Mouse (Mus musculus): ENCODE data around the gene Iqgap2. TPM values are rescaled to one million over a fixed set of nuclear protein-coding genes. Genes with fewer than 3 reads are reported as not detected.

The Iqgap2 gene
- polyA plus RNA-seq, 1 experiment = 12.5 TPM

- Histone ChIP-seq H3K4me1 (ENCODE audit: control insufficient read depth, insufficient read depth, low read length) (peaks cover 4% of the 10 kb centered on the region; the same call in 1 of the 2 replicates), H3K27ac (ENCODE audit: insufficient read depth, low read depth, low read length) (peak overlapping the region; percentile 89), H3K36me3 (ENCODE audit: control insufficient read depth, insufficient read depth, low read length) (no peaks in the 10 kb centered on the region), H3K27me3 (replicated peaks; ENCODE audit: control insufficient read depth, insufficient read depth, low read length) (no peaks in the 10 kb centered on the region), H3K4me3 (ENCODE audit: insufficient read depth, low read depth, low read length) (no peak overlapping the region)
- TF ChIP-seq POLR2A (IDR thresholded peaks at IDR 0.05; ENCODE audit: low read depth, low read length) = no peak
- no peak for TF ChIP-seq CTCF (conservative IDR thresholded peaks at IDR 0.05; ENCODE audit: insufficient read depth, insufficient read length, low read depth, low read length)
- WGBS = 48% methylated on average over 4 of the region's 4 CpGs
- no peak for DNase-seq
Measured at GRCm38 (mm10) chr13:95647248-95647647, 244.5 kb downstream of the Iqgap2 start.

- 41% methylated on average over 9 of the region's 9 CpGs for WGBS
- H3K4me3 ChIP-seq (ENCODE audit: insufficient read depth, low read depth, low read length) = no peak overlapping the region
- TF ChIP-seq POLR2A (IDR thresholded peaks at IDR 0.05; ENCODE audit: low read depth, low read length) (no peak), CTCF (conservative IDR thresholded peaks at IDR 0.05; ENCODE audit: insufficient read depth, insufficient read length, low read depth, low read length) (no peak)
- DNase-seq = peak; percentile 83
- no peaks in the 10 kb centered on the region for H3K36me3 ChIP-seq (ENCODE audit: control insufficient read depth, insufficient read depth, low read length)
- H3K27me3 ChIP-seq (replicated peaks; ENCODE audit: control insufficient read depth, insufficient read depth, low read length) = no peaks in the 10 kb centered on the region
- H3K27ac ChIP-seq (ENCODE audit: insufficient read depth, low read depth, low read length) = peak overlapping the region; percentile 63; the same call in 1 of the 2 replicates
- peaks cover 4% of the 10 kb centered on the region; the same call in 1 of the 2 replicates for H3K4me1 ChIP-seq (ENCODE audit: control insufficient read depth, insufficient read depth, low read length)
Measured at GRCm38 (mm10) chr13:95646687-95647111, 245.0 kb downstream of the Iqgap2 start.

GRCm38 (mm10) chr13:95643740-95644139 lies 248.0 kb downstream of the Iqgap2 start:
- Histone ChIP-seq H3K27ac (ENCODE audit: insufficient read depth, low read depth, low read length) (no peak overlapping the region), H3K4me1 (ENCODE audit: control insufficient read depth, insufficient read depth, low read length) (peaks cover 4% of the 10 kb centered on the region; the same call in 1 of the 2 replicates), H3K4me3 (ENCODE audit: insufficient read depth, low read depth, low read length) (no peak overlapping the region), H3K36me3 (ENCODE audit: control insufficient read depth, insufficient read depth, low read length) (no peaks in the 10 kb centered on the region), H3K27me3 (replicated peaks; ENCODE audit: control insufficient read depth, insufficient read depth, low read length) (no peaks in the 10 kb centered on the region)
- 69% methylated on average over 7 of the region's 7 CpGs for WGBS
- no peak for DNase-seq
- no peak for TF ChIP-seq POLR2A (IDR thresholded peaks at IDR 0.05; ENCODE audit: low read depth, low read length)
- no peak for TF ChIP-seq CTCF (conservative IDR thresholded peaks at IDR 0.05; ENCODE audit: insufficient read depth, insufficient read length, low read depth, low read length)

DNA sequence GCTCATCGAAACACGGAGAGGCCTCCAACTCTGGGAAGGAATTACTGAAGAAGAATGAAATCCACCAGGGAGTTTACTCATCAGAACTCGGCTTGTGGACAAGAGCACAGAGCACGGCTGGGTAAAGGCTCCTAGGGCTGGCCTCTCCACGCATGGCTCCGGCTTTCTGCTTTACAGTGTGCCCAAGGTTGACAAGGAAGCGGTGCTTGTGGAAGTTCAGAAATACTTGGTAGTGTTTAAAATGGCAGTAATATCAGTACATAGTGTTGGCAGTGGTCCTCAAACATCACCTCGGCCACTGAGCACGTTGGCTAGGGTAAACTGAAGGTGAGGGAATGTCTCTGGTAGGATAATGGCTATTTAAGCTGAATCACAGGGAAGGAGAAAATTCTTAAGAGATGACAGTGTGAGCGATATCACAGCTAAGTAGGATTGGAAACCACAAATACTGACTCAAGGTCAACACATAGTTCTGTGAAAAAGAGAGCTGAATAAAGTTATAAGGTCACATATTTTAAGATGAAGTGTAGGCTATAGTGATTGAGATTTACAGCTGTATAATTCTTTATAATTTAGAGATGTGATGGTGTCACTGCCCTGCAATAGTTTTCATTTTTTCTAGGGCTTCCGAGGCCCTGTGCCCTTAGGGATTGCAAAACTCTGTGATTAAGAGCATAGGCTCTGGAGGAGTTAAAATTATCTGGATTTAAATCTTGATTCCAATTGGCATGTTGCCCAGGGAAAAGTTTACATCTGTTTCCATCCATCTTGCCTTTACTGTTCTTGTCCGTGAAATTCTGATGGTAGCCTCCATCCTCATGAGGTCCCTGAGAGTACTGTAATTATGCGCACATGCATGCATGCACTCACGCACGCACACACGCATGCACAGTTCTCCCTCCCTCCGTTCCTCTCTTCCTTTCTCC lies 250.4 kb downstream of the Iqgap2 start:
- DNase-seq = no peak
- Histone ChIP-seq H3K4me1 (ENCODE audit: control insufficient read depth, insufficient read depth, low read length) (no peaks in the 10 kb centered on the region), H3K36me3 (ENCODE audit: control insufficient read depth, insufficient read depth, low read length) (no peaks in the 10 kb centered on the region), H3K27ac (ENCODE audit: insufficient read depth, low read depth, low read length) (no peak overlapping the region), H3K4me3 (ENCODE audit: insufficient read depth, low read depth, low read length) (no peak overlapping the region), H3K27me3 (replicated peaks; ENCODE audit: control insufficient read depth, insufficient read depth, low read length) (no peaks in the 10 kb centered on the region)
- TF ChIP-seq POLR2A (IDR thresholded peaks at IDR 0.05; ENCODE audit: low read depth, low read length) (no peak), CTCF (conservative IDR thresholded peaks at IDR 0.05; ENCODE audit: insufficient read depth, insufficient read length, low read depth, low read length) (no peak)
- 86% methylated on average over 17 of the region's 17 CpGs for WGBS

- 91% methylated on average over 1 of the region's 1 CpGs for WGBS
- no peak for DNase-seq
- no peak overlapping the region for H3K27ac ChIP-seq (ENCODE audit: insufficient read depth, low read depth, low read length)
Measured at GRCm38 (mm10) chr13:95640408-95640807, 251.3 kb downstream of the Iqgap2 start.

GRCm38 (mm10) chr13:95639336-95640116 lies 252.2 kb downstream of the Iqgap2 start:
- H3K27ac ChIP-seq (ENCODE audit: insufficient read depth, low read depth, low read length) = peak overlapping the region; percentile 86

More at GRCm38 (mm10) chr13:95640408-95640807, 251.3 kb downstream of the Iqgap2 start:
- Histone ChIP-seq H3K27me3 (replicated peaks; ENCODE audit: control insufficient read depth, insufficient read depth, low read length) (no peaks in the 10 kb centered on the region), H3K4me1 (ENCODE audit: control insufficient read depth, insufficient read depth, low read length) (no peaks in the 10 kb centered on the region), H3K4me3 (ENCODE audit: insufficient read depth, low read depth, low read length) (no peak overlapping the region), H3K36me3 (ENCODE audit: control insufficient read depth, insufficient read depth, low read length) (no peaks in the 10 kb centered on the region)
- TF ChIP-seq POLR2A (IDR thresholded peaks at IDR 0.05; ENCODE audit: low read depth, low read length) (no peak), CTCF (conservative IDR thresholded peaks at IDR 0.05; ENCODE audit: insufficient read depth, insufficient read length, low read depth, low read length) (no peak)

More at GRCm38 (mm10) chr13:95639336-95640116, 252.2 kb downstream of the Iqgap2 start:
- Histone ChIP-seq H3K27me3 (replicated peaks; ENCODE audit: control insufficient read depth, insufficient read depth, low read length) (no peaks in the 10 kb centered on the region), H3K4me1 (ENCODE audit: control insufficient read depth, insufficient read depth, low read length) (no peaks in the 10 kb centered on the region), H3K36me3 (ENCODE audit: control insufficient read depth, insufficient read depth, low read length) (no peaks in the 10 kb centered on the region), H3K4me3 (ENCODE audit: insufficient read depth, low read depth, low read length) (no peak overlapping the region)
- DNase-seq = peak; percentile 54
- WGBS = 48% methylated on average over 15 of the region's 15 CpGs
- no peak for TF ChIP-seq CTCF (conservative IDR thresholded peaks at IDR 0.05; ENCODE audit: insufficient read depth, insufficient read length, low read depth, low read length)
- TF ChIP-seq POLR2A (IDR thresholded peaks at IDR 0.05; ENCODE audit: low read depth, low read length) = no peak
